Mouse (Mus musculus): ENCODE results near the gene Ptprz1.
"Not testable (repeated sequence)": the region's sequence is repeated elsewhere in the genome, so short reads cannot be mapped to it uniquely, and the experiment has no call there.

Ptprz1 gene

DNA sequence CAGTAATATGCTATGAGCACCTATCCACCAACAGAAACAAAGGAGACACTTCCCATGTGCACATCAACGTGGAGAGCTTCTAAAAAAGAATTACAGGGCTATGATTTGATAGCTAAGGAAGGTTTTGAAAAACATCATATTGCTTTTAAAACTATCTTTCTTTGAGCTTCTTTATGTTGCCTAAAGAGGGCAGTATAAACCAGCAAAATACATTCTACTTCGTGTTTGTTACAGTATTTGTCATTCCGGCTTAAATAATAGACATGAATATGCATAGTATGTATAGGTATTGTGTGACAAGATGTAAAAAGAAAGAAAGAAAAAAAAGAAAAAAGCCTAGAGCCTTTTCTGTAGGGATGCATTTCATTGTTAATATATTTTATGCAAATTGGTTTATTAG is 127.8 kb downstream of the Ptprz1 start:
- no peak for DNase-seq (ENCODE audit: low read depth, low spot score)

DNA sequence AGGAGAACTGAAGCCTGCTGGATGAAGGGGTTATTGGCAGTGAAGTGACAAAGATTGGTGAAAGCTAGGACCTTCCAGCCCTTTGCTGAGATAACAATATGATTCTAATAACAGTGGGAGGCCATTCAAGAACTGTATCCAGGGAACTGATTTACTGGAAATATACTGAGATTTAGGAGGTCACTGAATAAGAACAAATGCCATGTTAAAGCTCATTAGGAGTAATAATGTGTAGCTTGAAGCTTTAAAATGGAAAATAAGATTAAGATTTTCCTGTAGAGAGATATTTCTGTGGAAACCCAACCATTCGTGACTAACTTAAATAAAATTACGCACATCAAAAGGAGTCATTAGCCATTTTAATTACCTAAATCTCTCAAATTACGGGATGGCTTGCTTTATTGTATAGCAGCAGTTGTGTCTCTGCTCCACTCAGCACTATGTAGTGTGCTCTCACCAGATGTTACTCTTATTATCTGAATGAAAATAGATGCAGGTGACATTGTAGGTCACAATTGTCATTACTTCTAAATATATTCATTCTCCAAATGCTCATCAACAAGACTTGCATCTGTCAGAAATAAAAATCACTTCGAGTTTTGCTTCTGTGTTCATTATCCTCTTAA is 139.8 kb downstream of the Ptprz1 start:
- DNase-seq (ENCODE audit: low read depth, low spot score), result no peak

DNA sequence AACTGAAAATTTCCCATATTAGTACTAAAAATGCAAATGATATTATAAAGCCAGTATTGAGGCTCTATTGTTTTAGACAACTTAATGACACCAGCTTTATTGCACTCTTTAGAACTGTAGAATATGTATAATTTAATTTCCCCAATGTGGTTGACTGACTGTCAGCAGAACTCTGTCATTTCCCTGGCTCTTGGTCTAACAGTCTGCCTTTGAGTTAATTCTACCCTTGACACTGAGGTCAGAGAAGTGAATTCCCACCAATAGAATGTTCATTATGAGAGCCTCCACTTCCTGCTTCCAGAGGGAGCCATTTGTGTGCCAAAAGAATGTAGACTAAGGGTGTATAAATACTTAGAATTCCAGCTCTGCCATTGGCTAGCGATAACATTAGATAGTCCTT is 152.9 kb downstream of the Ptprz1 start:
- DNase-seq (ENCODE audit: low read depth, low spot score), result no peak

DNA sequence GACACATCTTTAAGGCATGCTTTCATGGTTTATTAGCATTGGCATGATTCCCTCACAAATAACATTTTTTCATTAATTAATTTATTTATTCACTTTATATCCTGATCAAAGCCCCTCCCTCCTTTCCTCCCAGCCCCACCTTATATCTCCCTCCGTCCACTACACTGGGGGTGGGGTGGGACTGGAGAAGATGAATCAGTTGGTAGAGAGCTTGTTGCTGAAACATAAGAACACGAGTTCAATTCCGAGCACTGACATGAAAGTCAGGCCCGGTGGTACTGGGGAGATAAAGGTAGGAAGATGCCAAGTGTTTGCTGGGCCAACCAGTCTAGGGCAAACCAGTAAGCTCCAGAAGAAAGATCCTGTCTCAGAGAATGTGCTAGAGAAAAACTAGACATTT is 173.5 kb downstream of the Ptprz1 start:
- no peak for DNase-seq (ENCODE audit: low read depth, low spot score)

GRCm38 (mm10) chr6:23055734-23056133 is 180.4 kb downstream of the Ptprz1 start:
- no peak for DNase-seq (ENCODE audit: low read depth, low spot score)

DNA sequence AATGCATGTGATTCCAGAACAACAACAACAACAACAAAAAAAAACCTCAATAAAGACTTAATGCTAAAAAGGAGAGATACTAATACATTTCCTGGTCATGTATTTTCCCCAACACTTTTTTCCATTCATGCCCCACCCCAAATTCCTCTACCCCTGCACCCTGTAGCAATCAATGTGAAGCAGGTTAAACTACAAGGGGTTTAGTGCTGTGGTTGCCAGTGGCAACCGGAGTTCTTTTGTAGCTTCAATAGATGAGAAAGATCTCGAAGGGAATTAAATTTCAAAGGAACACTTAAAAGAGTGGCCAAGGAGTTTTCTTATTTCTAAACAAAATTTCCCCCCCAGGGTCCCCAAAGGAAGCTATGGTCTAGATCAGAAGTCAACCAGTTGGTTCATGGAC is 200.8 kb downstream of the Ptprz1 start:
- no peak for DNase-seq (ENCODE audit: low read depth, low spot score)

- no peak for DNase-seq (ENCODE audit: low read depth, low spot score)
Observed at GRCm38 (mm10) chr6:23078273-23078672, 203.0 kb downstream of the Ptprz1 start.

GRCm38 (mm10) chr6:23079991-23080680 is 204.8 kb downstream of the Ptprz1 start:
- no peak for DNase-seq (ENCODE audit: low read depth, low spot score)

- no peak for DNase-seq (ENCODE audit: low read depth, low spot score)
Observed at GRCm38 (mm10) chr6:23084587-23085421, 209.5 kb downstream of the Ptprz1 start.

- not testable (repeated sequence) for DNase-seq (ENCODE audit: low read depth, low spot score)
Observed at GRCm38 (mm10) chr6:23089292-23089691, 214.0 kb downstream of the Ptprz1 start.

DNA sequence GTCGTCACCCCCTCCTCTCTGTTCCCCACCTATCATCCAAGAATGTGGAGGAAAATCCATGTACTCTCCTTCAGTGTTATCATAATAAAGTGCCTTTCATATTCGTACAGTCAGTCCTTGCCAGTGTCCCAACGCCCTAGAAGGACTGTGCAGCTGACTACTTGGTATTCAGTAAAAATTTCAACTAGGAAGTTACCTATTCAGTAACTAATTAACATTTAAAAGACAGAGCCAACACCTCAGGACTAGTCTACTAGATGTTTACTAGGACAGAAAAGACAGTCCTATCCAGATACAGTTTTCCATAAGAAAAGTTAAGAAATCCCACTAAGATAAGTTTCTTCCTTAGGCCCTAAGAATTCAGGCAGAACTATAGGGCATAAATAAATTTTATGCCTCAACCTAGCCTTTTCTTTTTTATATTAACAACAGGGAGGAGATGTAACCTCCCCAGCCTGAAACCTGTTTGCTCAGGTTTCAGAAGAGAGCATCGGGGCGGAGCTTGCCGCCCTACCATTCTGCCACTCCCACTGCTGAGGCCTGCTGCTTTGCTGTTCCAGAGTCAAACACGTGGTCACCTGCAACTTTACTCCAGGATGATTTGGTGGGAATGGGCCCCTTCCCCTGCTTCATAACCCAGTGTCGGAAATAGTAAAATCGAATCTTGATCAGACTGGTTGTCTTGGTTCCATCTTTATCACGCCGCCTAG is 215.2 kb downstream of the Ptprz1 start:
- not testable (repeated sequence) for DNase-seq (ENCODE audit: low read depth, low spot score)
